Mouse (Mus musculus) cerebellum, postnatal 4 days (tissue): ENCODE measurements around the gene Cnga4.
A peak's percentile ranks its signal among the peaks of the same experiment; 100 is the strongest.
"Not testable (repeated sequence)": the region's sequence is repeated elsewhere in the genome, so short reads cannot be mapped to it uniquely, and the experiment has no call there.

Source experiments
- DNase-seq, 2 experiments: peaks; one replicate each; pipeline ENCODE4 v3.0.0; 2022; ENCODE audit warnings: low spot score in 2 of 2, mixed read lengths in 1 of 2

Cnga4 gene

DNA sequence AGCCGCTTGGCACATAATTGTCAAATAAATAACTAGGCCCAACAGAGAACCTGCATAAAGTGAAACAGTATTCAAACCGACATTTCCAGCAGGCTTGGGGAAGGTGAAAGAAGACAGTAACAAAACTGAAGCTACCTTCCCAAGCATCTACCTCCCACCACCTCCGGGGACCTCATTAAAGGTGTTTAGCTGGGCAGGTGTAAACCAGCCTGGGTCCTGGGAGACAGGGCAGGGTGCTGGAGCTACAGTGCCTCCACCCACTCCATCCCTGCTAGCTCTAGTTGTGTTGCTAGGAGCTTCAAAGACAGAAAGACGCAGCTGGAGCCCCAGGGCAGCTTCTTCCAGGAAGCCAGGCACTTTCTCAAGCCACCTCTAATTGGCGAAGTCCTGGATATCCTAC lies at the start of gene Cnga4:
Gene Cnga4 (plus strand): TSS at position 301 of the 400 bp plus-strand sequence.
- DNase-seq: no peak

DNA sequence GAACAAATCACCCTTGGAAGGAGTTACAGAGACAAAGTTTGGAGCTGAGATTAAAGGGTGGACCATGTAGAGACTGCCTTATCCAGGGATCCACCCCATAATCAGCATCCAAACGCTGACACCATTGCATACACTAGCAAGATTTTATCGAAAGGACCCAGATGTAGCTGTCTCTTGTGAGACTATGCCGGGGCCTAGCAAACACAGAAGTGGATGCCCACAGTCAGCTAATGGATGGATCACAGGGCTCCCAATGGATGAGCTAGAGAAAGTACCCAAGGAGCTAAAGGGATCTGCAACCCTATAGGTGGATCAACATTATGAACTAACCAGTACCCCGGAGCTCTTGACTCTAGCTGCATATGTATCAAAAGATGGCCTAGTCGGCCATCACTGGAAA lies 48.3 kb upstream of the Cnga4 start:
- not testable (repeated sequence) for DNase-seq

DNA sequence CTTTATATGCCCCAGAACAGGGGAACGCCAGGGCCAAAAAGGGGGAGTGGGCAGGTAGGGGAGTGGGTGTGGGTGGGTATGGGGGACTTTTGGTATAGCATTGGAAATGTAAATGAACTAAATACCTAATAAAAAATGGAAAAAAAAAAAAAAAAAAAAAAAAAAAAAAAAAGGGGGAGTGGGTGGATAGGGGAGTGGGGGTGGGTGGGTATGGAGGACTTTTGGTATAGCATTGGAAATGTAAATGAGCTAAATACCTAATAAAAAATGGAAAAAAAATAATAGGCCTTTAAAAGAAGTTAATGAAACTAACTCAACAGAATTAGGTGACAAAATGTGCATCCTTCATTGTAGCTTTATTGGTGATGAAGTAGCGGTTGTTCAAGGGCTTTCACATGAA lies 47.9 kb upstream of the Cnga4 start:
- DNase-seq: not testable (repeated sequence)

DNA sequence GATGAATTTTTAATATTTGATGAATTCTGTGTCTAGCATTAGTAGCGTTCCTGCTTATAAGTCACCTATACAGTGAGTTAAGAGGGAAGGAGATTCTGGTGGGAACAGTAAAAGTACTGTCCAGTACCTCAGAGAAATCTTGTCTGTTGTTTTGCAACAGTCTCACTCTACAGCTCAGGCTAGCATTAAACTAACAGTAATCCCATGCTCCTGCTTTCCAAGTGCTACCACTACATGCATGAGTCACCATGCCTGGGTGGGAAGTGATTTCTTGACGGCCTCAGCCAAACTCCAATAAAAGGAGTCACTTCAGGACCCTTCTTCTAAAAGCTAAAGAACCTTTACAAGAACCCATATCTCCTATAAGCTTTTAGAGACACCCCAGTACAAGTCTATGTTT lies 42.7 kb upstream of the Cnga4 start:
- DNase-seq: no peak

- DNase-seq: no peak
Observed at GRCm38 (mm10) chr7:105367268-105367667, 37.1 kb upstream of the Cnga4 start.

DNA sequence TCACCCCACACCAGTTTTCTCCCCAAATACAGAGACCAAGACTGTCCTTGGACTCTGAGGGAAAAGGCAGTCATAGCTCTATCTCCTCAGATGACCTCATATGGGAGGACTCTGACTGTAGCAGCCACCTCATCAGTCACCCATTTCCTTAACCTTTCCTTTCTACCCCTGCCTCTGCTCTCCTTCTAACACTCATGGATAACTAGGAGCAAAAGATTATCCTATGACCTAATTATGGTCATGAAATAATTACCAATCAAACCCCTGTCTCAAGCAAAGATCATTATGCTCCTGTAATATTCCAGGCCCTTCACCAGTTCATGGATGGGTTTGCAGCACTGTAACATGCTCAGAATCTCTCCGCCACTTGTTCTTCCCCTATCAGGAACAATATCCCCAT lies 36.4 kb upstream of the Cnga4 start, which contains the start of gene Olfr692:
Gene Olfr692 (plus strand): TSS at position 301 of the 400 bp plus-strand sequence.
- no peak for DNase-seq

DNA sequence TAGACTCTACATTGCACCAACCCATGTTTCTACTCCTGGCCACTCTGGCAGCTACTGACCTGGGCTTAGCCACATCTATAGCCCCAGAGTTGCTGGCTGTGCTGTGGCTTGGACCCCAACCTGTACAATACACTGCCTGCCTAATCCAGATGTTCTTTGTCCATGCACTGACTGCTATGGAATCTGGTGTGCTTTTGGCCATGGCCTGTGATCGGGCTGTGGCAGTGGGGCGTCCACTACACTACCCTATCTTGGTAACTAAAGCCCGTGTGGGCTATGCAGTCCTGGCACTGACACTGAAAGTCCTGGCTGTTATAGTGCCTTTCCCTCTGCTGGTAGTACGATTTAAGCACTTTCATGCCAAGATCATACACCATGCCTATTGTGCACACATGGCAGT lies 35.8 kb upstream of the Cnga4 start:
- no peak for DNase-seq

DNA sequence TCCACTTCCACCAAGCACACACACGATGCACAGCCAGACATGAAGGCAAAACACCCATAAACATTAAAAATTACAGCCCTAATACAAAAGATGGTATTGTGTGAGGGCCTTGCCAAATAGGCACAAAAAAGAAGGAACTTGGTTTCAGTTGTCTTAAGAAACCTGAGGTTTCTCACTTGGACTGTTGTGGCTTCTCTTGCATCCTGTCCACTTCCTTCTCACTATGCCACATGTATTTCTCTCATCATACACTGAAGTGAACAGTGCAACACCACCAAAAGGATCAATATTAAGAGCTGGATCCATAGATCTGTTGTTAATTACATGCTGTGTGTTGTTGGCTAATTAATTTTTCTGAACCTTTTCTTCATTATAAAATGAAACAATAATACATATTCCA lies 31.5 kb upstream of the Cnga4 start:
- no peak for DNase-seq

GRCm38 (mm10) chr7:105373509-105373908 lies 30.9 kb upstream of the Cnga4 start:
- no peak for DNase-seq

GRCm38 (mm10) chr7:105373976-105374375 lies 30.4 kb upstream of the Cnga4 start:
- no peak for DNase-seq

- no peak for DNase-seq
Observed at GRCm38 (mm10) chr7:105374866-105375265, 29.5 kb upstream of the Cnga4 start, which contains the start of gene Gm5901. Gene Gm5901 (plus strand): TSS chr7:105375038.

- no peak for DNase-seq
Observed at GRCm38 (mm10) chr7:105380329-105380728, 24.0 kb upstream of the Cnga4 start.

DNA sequence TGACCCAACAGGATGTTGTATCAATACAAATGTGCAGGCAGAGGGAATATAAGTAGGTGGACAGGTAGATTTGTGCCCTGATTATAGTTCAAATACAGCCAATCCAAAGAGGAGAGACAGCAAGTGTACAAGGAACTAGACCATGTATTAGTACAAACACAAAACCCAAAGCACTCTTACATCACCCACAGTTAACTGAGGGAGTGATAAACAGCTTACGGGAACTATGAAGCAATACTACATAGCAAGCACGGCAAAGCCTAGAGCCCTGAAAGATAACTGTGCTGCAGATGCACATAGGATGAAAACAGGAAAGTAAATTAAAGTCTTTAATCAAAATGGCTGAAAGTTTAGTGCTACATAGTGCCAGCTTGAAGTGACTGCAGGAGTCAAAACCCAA lies 16.7 kb upstream of the Cnga4 start:
- no peak for DNase-seq

DNA sequence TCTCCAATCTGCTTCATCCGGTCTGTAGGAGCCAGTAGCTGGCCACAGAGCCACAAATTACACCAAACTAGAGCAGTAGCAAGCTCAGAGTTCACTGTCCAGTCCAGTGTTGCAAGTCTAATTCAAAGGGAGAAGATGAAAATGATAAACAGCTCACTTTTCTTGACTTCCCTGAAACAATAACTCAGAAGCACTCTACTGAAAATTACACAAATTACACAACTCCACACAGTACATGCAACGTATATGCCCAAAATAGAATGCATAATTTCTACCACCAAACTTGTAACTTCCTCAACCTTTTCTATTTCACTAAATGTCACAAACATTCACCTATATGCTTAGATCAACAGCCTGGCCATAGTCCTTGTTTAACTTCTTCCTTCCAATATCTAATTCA lies 14.1 kb upstream of the Cnga4 start:
- DNase-seq: no peak

- DNase-seq: no peak
Observed at GRCm38 (mm10) chr7:105394606-105395005, 9.8 kb upstream of the Cnga4 start.

DNA sequence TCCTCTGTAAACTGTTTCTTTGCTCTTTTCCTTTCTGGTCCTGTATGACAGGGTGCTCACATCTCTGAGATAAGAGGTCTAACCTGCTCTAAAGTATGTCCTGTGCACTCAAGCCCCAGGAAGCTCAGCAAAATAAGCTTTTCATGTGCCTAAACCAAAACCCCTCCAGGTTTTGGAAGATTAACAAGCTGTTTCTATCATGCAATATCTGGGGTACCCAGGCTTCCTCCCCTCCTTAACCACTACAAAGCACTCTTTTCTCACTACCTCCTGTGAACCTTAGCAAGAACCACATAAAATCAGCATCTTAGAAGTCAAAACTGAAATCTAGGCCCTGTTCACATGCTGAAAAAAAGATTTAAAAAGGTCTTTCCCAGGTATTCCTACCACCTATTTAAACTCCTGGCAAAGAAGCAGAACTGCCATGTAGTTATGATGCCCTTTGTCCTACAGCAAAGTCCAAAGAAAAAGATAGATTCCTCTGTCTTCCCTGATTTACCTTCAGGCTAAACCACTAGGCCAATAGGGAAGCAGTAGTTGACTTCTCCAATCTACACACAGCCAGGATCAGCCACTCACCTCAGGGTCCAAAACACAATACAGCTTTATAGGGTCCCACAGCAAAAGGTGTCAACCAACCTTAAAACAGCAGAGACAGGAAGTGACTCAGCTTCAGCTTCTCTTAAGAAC lies 9.1 kb upstream of the Cnga4 start:
- DNase-seq: no peak

DNA sequence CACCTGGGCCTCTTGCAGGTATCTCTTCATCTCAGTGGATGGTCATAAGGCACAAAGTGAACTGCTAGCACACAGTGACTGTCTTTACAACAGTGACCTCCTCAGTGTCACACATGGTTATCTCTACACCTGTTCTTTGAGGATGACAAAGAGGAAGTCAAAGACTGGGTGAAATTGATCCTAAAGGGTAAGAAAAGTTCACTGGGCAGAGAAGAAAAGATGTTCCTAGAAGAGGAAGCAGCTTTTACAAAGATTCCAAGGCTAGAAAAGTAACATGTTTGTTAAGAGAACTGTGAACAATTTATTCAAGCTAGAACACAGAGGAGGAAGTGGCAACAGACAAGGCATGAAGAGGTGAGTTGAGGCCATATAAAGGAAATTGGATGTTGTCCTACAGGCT lies 8.2 kb upstream of the Cnga4 start:
- no peak for DNase-seq

DNA sequence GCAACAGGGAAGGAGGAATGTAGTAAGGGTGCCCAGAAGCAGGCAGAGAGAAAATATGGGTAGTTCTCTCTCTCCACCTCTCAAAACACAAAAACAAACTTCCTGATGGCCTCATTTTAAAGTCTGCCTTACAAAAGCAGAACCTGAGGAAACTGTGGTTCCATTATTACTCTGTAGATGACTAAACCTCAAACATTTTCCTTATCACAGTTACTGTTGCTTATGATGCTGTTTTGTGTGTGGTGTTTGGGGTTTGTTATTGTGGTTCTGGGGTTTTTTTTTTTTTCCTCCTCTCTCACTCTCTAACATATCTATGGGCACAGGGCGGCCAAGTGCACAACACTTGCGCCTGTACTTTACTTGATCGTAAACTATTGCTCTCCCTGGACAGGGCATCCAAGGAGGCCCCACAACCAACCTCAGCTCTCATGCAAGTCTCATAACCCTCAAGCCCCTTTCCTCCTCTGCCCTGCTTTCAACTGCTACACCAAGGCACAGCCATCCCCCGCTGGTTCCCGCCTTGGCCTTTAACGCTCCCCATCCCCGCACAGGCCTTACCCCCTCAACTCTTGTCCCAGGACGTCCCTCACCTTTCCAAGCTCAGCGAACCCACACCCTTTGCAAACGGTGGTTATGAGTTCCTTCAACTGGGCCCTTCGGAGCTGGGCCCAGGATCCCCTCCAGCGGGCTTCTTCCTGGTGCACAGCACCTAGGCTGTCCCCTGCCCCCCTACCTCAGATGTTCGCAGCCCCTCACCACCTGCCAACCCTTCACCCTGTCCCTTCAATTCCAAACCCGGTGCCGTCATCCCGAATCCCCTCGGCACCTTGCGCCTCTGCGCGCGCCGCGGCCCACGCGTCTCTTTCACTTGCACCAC lies 5.1 kb upstream of the Cnga4 start:
- DNase-seq: no peak

GRCm38 (mm10) chr7:105399935-105400624 lies 4.3 kb upstream of the Cnga4 start, which contains the start of gene Fam160a2:
Gene Fam160a2 (minus strand): TSS chr7:105400054.
- DNase-seq: peak; percentile 97 to 99

GRCm38 (mm10) chr7:105406322-105406721 lies 2.0 kb downstream of the Cnga4 start:
- no peak for DNase-seq

DNA sequence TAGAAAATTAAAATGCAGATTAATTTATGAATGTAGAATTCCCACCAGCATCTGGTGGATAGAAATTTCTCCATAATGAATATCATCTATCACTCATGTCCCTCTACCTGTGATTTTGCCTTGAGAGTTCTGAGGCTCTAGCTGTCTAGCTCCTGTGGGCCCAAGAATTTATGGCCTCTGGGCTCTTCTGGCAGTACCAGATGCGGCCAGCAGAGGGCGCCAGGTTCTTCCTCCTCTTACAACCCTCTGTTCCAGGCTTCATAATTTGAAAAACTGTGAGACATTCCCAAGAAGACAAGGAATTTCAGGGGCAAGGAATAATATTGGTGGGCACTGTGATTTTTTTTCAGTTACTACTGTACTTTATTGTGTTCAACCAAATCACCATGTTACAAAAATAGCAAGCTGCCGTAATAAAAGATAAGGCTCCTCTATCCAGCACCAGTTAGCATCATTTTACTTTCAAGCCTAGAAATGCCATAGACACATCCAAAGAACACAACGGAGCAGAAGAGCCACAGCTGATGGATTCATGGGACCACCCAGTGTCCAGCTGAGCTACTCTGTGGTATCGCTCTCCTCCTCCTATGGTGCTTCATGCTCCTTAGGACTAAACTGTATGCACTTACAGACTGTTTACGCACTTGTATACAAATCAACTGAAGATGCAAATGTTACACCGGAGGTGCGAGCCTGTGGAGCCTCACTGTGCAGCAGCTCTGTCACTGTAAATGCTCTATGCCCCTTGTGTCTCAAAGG lies 7.7 kb downstream of the Cnga4 start:
- DNase-seq: peak; percentile 50 to 86
